Mouse (Mus musculus): Measurements from ENCODE around the gene Nfia.

GRCm38 (mm10) chr4:97953886-97954285, 181.4 kb downstream of the Nfia start:
- TF ChIP-seq CTCF (IDR thresholded peaks at IDR 0.05; ENCODE audit: borderline replicate concordance, insufficient read depth, low read length) (no peak), POLR2A (IDR thresholded peaks at IDR 0.05; ENCODE audit: low read depth, low read length) (no peak)

Data from embryonic fibroblast, embryonic 13.5 days (primary cell).